Mouse (Mus musculus): ENCODE data around the gene Abhd17a.

Gene Abhd17a

DNA sequence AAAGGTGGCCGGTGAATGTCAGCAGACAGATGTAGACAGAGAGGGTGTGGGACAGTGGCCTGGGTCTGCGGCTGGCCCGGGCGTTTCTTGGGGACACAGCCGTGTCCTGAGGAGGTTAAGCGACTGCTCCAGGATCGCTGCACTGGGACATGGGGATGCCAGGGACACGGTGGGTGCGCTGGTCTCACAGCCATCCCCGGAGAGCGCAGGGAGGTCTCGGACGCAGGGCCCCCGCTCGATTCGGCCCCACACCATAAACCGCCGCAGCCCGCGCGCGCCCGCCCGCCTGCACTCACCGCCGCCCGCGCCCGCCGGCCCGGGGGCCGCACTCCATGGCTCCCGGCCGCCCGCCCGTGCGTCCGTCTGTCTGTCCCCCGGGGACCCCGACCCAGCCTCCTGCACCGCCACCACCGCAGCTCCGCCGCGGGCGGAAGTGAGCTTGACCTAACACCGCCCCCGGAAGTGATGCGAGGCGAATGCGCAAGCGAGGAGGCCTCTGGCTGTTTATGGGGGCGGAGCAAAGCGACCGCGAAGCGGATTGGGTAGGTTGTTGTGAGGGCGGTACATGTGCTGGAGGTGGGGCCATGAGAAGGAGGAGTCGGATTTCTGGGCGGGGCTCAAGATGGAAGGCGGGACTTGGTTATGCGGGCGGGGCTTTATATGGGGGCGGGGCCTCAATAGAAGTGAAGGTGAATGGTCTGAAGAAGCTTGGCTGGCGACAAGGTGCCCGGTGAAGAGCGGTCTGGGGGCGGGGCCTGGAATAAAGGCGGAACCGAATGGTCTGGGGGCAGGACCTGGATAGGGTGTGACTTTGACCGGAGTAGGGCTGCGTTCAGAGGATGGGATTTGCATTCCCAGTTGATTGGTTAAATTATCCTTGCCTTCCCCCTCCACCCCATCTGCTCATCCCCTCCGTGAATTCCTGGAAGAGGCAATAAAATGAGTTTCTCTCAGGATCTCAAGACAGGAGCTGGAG lies at the start of gene Abhd17a:
Gene Abhd17a, minus strand, starts transcription at position 463 of the 976 bp plus-strand sequence.
- peak; percentile 99 for DNase-seq

DNA sequence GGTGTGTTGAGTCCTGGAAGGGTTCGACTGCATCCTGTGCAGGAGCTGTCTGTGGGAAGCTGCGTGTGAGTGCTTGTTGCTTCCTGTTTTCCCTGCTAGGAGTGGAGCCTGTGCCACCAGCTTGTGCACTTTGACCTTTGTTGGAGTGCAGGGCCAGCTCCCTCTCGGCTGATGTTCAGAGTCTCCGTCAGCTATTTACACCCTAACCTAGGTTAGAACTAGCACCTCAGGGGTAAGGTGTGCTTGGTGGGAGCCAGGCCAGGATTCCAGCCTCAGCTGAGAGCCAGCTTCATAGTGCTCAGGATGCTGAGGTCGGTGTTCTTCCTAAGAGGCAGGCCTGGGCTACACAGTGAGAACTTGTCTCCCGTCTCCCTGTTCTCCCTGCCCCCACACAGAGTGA lies 45.2 kb upstream of the Abhd17a start:
- peak; percentile 58 for DNase-seq

DNA sequence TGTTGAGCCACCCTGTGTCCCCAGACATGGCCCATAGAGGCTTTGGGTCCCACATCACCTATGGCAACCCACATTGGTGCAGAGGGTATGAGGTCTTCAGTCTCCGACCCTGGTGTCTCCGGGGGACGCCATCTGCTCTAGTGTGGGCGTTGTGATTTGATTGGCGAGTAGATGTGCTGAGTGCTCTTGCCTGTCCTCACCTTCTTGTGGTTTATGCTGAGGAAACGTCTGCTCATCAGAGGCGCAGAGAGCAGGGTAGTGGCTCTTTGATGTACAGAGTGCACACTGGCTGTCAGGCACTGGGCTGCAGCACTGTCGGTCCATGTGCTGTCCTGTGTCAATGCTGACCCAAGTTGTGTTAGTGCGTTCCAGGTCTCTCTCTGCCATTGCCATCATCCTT lies 38.8 kb upstream of the Abhd17a start:
- DNase-seq = no peak

DNA sequence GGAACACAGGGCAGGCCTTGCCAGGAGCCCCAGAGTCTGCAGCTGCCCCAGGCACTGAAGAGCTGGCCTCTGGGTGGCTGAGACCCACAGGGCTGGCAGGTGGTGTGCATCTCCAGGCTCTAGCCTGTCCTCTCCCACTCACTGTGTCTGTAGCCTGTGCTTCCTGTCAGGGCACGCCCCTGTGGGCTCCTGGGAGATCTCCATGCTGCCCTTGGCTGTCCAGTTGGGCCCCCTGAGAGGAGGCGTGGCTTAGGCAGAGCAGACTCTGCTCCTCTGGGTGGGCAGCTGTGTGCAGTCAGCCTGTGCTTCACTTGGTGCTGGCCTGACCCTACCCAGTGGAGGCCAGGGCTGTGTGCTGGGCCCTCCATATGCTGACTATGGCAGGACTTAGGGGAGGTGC lies 37.5 kb upstream of the Abhd17a start:
- DNase-seq = peak; percentile 70

DNA sequence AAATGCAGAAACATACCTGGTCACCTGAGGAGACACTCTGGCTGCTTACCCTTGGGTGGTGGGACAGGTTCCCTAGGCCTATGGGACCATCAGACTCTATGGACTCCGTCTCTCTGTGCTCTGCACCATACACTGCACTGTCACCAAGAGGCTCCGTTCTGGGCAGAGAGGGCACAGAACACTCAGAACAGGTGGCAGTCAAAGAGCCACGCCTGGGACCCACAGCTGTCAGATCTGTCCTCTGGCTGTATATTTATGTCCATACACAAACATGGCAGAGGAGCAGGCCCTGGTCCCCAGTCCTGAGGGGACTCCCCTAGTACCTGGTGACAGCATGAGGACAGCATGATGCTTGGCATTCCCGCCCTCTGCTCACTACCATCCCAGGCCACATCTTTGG lies 35.6 kb upstream of the Abhd17a start:
- DNase-seq = no peak

DNA sequence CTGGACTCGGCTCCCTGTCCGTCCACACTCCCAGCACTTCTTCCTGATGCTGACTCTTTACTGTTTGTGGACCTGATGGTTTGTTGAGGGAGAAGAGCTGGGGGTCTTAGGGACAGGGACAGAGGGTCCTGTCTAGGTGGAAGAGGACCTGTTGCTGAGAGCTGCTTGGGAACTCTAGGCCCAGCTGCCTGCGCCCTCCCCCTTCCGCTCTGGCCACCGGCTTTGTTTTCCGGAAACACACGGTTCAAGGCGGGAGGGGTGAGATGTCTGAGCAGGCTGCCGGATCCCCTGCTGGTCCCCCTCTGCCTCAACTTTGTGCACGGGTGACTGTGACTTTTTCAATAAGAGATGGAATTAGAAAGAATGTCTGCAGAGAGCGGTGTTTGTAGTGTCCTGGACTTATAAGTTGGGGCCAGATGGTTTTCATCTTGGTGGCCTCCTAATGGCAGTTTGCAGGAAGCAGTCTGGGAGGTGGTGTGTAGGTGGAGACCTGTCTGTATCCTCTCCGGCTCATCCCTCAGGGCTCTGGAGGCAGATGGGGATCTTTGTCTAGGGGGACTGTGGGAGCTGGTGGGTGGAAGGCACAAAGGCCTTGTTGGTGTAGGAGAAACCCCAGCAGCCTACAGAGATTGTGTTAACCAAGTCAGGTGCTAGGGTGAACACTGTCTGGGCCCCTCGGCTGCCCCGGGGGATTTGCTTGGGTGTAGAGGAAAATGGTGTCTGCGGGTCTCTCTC lies 33.5 kb upstream of the Abhd17a start:
- peak; percentile 81 for DNase-seq

DNA sequence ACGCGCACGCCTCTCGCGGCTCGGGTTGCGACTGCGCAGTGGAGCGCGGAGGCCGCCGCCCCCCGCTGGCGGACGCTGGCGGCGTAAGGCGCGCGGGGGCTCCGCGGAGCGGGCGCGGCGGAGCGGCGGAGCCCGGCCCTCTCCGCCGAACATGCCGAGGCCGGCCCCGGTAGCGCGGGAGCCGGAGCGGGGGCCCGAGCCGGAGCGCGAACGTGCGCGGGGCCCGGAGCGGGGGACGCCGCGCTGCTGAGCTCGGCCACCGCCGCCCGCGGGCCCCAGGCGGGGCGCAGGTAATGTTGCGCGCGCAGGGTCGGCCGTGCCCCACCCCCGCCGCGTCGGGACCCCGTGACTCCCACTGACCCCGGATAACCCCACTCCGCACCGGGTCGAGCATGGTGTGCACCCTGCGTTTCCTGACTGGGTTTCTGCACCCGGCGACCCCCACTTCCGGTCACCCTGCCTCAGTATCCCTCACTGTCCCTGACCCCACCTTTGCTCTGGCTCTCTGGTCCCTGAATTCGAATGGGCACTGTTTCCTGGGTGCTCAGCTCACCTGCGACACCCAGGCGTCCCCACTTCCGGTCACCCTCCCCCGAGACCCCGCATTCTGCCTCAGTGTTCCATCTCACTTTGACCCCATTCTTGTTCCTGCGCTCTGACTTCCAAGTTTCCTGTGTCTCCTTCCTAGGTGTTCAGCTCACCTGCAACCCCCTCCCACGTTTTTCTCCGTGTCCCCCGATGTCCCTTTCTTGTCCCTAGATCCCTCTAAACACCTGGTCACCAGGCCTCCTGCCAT lies 32.7 kb upstream of the Abhd17a start, which contains the start of gene Csnk1g2:
Gene Csnk1g2, plus strand, starts transcription at position 178 of the 796 bp plus-strand sequence.
- DNase-seq = peak; percentile 73

DNA sequence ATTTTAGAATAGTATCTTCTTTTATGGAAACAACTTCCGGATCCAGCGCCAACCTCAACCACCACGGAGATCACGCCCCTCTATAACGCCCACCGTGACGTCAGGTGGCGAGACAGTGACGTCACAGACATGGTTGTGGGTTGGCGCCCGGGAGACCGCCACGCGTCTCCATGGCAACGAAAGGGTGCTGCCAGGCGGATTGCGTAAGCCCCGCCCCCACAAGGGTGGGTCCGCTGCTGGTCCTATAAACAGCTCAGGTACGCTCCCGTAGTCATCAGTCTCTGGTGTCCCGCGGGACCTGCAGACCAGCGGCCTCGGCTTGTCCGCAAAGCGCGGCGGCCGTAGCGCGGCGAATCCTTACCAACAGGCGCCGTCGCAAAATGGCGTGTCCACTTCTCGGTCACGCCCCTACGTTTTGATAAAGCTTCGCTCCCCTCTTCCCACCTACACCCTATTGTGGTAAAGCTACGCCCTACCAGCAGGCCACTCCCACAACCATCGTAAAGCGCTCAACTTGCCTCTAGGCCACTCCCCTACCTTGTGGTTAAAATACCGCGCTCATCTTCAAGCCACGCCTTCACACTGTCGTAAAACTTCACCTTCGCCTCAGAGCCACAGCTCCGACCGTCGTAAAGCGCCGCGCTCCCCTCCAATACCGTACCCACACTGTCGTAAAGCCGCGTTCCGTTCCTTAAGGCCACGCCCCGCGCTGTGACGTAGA lies 32.0 kb upstream of the Abhd17a start:
- peak; percentile 100 for DNase-seq

DNA sequence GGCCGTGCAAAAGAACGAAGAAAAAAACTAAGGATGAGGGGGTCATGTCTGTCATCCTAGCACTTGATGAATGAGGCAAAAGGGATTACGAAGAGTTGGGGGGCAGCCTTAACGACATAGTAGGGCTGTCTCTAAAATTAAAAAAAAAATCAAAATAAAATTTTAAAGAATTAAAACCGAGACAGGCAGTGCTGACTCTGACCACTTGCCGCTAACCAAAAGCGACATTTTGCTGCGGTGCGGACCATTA lies 31.5 kb upstream of the Abhd17a start:
- DNase-seq = no peak

DNA sequence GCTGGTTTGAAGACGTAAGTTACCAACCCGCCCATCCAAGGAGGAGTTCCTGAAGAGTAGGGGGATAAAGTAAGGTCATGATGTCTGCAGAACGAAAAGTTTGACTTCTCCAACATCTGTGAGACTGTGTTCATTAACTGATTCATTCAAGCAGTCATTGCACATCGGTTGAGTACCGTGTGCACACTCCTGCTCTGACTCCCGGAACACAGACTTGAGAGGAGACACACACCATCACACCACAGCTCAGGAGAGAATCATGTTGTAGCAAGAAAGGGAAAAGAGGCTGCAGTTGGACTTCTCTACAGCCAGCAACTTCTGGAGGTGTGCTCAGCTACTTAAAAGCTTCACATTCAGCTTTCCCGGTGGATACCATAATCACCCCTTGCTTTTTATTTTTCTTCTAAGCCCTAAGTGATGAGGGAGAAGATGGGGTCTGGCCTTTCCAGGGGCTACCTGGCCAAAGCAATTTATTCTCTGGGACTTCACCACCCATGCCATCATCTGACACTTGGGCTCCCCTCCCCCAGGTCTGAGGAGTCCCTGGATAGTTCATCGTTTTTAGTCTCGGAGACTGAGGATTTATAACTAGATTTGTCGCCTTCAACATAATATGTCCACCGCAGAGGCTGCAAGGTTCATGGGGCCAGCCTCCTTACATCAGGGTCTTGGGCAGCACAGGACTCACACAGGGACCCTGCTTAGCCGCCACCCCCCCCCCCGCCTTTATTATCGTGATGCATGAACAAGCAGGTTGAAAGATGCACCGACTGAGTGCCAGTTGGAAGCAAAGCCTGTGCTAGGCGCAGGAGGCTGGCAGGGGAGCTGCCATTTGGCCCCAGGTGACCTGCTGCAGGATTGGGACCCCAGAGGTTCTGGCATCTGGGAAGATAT lies 30.9 kb upstream of the Abhd17a start:
- DNase-seq = no peak

DNA sequence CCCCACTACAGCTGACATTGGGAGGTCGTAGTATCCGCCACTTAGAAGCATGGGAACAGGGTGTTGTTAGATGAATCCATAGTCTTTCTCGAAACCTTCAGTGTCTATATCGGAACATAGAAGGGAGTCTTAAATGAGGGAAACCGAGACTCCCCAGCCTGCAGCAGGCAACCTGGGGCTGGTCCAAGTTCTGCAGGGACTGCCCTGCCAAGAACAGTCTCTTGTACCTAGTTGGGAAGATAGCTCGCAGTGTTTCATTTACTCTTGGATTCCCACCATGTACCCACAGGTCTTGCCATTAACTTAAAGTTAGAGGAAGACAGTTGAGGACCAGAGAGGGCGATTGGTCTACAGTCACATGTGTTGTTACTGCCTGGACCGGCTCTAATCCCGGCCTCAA lies 30.2 kb upstream of the Abhd17a start:
- no peak for DNase-seq

DNA sequence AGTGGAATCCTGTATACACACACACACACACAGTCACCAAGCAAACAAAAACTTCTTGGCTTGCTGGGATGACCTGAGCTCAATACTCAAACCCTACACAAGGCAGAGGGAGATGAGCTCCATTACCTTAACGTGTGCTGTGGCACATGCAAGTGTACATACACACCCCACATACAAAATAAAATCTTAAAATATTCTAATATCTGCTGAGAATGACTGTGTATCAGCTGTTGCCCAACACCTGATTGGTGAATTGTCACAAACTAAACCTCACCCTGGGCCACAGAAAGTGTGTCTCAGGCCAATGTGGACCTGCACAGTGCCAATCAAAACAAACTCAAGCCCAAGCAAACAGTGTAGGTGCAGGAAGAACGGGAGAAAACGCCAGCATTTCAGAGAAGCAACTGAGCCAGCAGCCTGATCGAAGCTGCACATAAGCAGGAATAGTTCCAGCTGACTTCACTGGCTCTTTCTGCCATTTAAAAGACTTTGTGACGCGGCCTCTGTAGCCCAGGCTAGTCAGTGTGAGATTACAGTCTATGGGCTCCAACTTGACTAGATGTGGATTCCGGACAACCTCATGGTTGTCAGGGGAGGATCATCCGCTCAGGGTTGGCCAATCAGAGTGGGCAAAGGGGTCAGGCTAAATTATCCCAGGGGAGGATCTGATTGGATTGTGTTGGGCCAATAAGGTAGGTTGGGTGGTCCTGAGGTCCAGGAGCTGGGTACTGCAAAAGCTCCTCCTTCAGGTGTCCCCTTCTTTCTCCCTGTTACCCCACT lies 29.5 kb upstream of the Abhd17a start:
- no peak for DNase-seq

DNA sequence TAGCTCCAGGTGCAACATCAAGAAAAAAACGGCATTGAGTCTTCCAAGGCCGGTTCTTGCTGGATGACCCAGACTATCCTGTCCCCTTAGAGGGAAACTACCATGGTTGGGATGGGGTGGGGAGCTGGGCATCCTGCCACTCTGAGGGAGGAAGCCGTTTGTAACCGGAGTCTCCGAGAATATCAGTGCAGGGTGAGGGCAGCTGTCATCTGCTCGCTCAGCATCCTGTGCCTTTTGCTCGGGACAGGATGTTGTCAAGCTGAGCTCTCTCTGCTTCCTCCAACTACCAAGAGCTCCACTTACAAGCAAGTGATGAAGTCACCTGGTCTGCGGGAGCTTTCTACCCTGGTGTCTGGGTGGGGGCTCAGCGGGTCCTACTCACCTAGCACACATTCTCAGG lies 28.0 kb upstream of the Abhd17a start:
- DNase-seq = peak; percentile 79

DNA sequence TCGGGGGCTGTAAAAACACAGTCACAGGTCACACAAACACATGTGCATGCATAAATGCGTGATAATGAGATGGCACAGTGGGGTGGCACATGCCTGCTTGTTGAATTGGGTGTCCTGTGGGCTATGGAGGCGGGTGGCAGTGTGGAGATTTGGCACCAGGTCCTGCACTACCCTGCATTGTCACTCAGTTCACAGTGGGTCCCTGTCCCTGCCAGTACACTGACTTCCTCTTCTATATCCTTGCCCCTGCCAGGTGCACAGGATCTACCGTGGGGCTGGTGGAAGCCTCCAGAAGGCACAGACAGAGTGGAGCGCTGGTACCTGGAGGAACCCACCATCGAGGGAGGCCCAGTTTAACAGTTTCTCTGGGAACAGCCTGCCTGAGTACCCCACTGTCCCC lies 24.2 kb upstream of the Abhd17a start:
- DNase-seq = no peak

DNA sequence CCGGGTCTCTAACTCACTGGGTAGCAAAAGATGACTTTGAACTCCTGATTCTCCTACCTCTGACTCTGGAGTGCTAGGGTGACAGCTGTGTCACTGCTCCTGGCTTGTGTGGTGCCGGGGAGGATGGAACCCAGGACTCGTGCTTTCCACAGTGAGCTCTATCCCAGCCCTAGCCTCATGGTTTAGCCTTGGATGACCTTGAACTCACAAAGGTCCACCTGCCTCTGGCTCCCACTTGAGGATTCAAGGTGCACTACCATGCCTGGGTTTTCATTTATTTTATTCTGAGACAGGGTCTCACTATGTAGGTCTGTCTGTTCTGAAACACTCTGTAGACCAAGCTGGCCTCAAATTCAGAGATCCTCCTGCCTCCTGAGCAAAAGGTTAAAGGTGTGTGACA lies 23.7 kb upstream of the Abhd17a start:
- DNase-seq = no peak

DNA sequence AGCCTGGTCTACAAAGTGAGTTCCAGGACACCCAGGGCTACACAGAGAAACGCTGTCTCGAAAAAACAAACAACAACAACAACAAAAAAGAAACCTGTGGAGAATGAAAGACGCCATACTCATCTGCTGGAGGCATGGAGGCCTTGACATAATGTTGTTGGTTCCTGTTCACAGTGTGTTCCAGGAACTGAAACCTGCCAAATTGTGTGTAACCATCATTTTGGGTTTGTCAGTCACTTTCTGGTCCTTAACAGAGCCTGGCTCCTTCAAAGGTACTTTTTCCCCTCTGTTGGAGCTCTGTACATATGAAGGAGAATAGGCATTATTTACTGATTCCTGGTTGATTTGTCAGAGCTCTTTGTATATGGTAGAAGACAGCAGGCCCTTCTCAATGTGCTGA lies 21.8 kb upstream of the Abhd17a start:
- no peak for DNase-seq

DNA sequence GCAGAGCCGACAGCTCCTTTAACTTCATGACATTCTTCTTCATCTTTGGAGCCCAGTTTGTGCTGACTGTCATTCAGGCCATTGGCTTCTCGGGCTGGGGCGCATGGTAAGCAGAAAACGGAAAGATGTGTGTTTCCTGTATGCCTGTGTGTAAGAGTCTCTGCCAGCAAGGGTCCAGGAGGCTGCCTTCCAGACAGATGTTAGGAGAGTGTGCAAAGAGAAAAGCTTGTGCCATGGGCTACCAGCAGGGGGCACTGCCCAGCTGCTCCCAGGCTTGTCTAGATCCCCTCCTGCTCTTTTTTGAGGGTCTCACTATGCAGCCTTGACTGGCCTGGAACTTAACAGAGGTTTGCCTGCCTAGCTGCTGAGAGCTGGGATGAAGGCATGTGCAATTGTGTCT lies 20.9 kb upstream of the Abhd17a start:
- peak; percentile 70 for DNase-seq

DNA sequence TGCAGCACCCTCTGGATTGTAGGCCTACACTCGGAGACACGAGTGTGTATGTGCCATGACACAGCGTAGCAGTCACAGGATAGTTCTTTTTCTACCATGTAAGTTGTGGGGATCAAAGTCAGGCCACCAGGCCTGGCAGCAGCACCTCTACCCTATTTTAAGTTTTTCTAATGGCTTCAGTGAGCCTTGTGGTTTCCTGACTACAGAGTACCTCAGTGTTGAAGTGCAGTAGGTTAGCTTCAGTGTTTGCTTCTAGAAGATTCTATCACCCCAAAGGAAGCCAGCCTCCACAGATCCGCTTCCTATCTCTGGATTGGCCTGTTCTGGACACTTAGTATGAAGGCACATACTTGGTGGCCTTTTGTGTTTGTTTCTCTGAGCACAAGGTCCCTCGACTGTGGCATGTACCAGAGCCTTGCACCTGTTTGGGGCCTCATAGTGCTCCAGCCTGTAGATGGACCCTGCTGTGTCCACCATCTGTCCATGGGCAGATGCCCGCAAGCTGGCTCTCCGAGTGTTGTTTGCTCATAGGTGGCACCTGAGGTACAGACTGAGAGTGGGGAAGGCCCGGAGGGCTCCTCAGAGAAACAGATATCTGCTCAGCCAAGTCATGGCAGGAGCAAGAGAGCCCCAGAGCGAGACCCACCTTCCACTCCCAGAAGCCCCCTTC lies 20.1 kb upstream of the Abhd17a start:
- DNase-seq = no peak

DNA sequence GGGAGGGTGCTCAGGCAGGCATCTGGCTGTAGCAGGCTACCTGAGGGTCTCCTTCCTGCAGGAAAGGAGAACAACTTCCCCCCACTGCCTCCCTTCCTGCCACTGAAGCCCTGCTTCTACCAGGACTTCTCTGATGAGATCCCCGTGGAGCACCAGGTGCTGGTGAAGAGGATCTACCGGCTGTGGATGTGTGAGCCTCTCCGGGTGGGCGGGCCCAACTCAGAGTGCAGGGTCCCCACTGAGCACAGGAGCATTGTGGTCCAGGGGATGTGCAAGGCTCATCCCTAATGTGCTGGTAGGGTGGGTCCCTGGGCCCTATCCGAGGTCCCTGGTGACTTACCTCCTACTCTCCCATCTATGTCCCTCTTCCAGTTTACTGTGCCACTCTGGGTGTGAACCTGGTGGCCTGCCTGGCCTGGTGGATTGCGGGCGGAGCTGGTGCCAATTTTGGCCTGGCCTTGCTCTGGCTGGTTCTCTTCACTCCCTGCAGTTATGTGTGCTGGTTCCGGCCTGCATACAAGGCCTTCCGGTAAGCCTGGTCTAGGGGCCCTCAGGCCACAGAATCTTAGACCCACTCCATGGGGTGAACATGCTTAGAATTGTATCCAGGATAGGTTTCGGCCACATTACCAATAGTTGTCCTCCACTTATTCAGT lies 19.3 kb upstream of the Abhd17a start:
- DNase-seq = no peak

DNA sequence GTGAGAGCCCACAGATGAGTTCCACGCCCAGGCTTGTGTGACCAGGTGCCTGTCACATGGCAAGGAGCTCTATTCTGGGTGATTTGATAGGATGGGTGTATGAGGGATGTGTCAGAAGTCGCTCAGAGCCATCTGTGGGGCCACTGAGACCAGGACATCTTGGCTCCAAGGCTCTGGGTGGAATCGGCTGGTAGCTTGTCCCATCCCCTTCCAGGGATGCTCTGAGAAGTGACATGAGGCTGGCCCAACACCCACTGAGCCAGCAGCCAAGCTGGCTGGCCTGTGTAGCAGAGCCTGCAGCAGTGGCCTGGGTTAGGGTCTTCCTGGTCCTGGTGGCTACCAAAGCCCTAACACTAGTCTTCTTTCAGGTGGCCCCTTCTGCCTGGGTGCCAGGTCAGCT lies 18.3 kb upstream of the Abhd17a start:
- no peak for DNase-seq

Data from kidney, postnatal 14 days (tissue).